Mouse (Mus musculus): ENCODE measurements around the gene Fam240a. TPM values are rescaled to one million over a fixed set of nuclear protein-coding genes. Genes with fewer than 3 reads are reported as not detected.
A peak's percentile ranks its signal among the peaks of the same experiment; 100 is the strongest.

Fam240a gene
- polyA plus RNA-seq, 1 experiment, result not detected

- H3K27ac ChIP-seq (ENCODE audit: insufficient read depth, low read depth, low read length), result no peak overlapping the region
- H3K4me3 ChIP-seq (ENCODE audit: insufficient read depth, low read length), result no peak overlapping the region
- peaks cover 16% of the 10 kb centered on the region for H3K4me1 ChIP-seq (ENCODE audit: control insufficient read depth, insufficient read depth, low read length)
- no peak for TF ChIP-seq POLR2A (IDR thresholded peaks at IDR 0.05; ENCODE audit: borderline replicate concordance, low read depth, low read length)
- TF ChIP-seq CTCF (IDR thresholded peaks at IDR 0.05; ENCODE audit: low read depth, low read length), result no peak
These were observed 42.7 kb downstream of the Fam240a start for GRCm38 (mm10) chr9:110873681-110874659.

- Histone ChIP-seq H3K4me3 (ENCODE audit: insufficient read depth, low read length) (no peak overlapping the region), H3K4me1 (ENCODE audit: control insufficient read depth, insufficient read depth, low read length) (no peaks in the 10 kb centered on the region), H3K27ac (ENCODE audit: insufficient read depth, low read depth, low read length) (no peak overlapping the region)
- peak; percentile 76 for TF ChIP-seq CTCF (IDR thresholded peaks at IDR 0.05; ENCODE audit: low read depth, low read length)
- TF ChIP-seq POLR2A (IDR thresholded peaks at IDR 0.05; ENCODE audit: borderline replicate concordance, low read depth, low read length), result no peak
These were observed 45.6 kb downstream of the Fam240a start for GRCm38 (mm10) chr9:110871030-110871429.

Other genes with a start within 250 kb of the Fam240a start
- gene Myl3, start 175.0 kb downstream of the Fam240a start, polyA plus RNA-seq (2012; ENCODE audit: insufficient read depth, insufficient read length, missing spikeins), result not detected in 2 replicates
- 0.34 TPM in 1 of 2 replicates, not detected in the other for gene Pth1r, start 169.7 kb downstream of the Fam240a start, polyA plus RNA-seq (2012; ENCODE audit: insufficient read depth, insufficient read length, missing spikeins)
- gene Prss42, start 118.7 kb downstream of the Fam240a start, polyA plus RNA-seq (2012; ENCODE audit: insufficient read depth, insufficient read length, missing spikeins), result not detected in 2 replicates
- gene Prss44, start 102.9 kb downstream of the Fam240a start, polyA plus RNA-seq (2012; ENCODE audit: insufficient read depth, insufficient read length, missing spikeins), result not detected in 2 replicates
- gene Prss43, start 90.2 kb downstream of the Fam240a start, polyA plus RNA-seq (2012; ENCODE audit: insufficient read depth, insufficient read length, missing spikeins), result not detected in 2 replicates
- not detected in 2 replicates for gene Prss45, start 82.3 kb downstream of the Fam240a start, polyA plus RNA-seq (2012; ENCODE audit: insufficient read depth, insufficient read length, missing spikeins)
- gene Prss46, start 72.4 kb downstream of the Fam240a start, polyA plus RNA-seq (2012; ENCODE audit: insufficient read depth, insufficient read length, missing spikeins), result not detected in 2 replicates
- not detected in 2 replicates for gene Prss50, start 58.9 kb downstream of the Fam240a start, polyA plus RNA-seq (2012; ENCODE audit: insufficient read depth, insufficient read length, missing spikeins)
- gene Als2cl, start 37.0 kb downstream of the Fam240a start, polyA plus RNA-seq (2012; ENCODE audit: insufficient read depth, insufficient read length, missing spikeins), result 12.6 and 16.4 TPM in 2 replicates
- gene Tmie, start 36.7 kb downstream of the Fam240a start, polyA plus RNA-seq (2012; ENCODE audit: insufficient read depth, insufficient read length, missing spikeins), result not detected in 2 replicates
- gene Tdgf1, start 29.3 kb upstream of the Fam240a start, polyA plus RNA-seq (2012; ENCODE audit: insufficient read depth, insufficient read length, missing spikeins), result not detected in 2 replicates
- 0.15 TPM in 1 of 2 replicates, not detected in the other for gene Lrrc2, start 34.7 kb upstream of the Fam240a start, polyA plus RNA-seq (2012; ENCODE audit: insufficient read depth, insufficient read length, missing spikeins)
- gene Rtp3, start 73.7 kb upstream of the Fam240a start, polyA plus RNA-seq (2012; ENCODE audit: insufficient read depth, insufficient read length, missing spikeins), result not detected in 2 replicates
- 2.7 and 3.6 TPM in 2 replicates for gene Ltf, start 102.4 kb upstream of the Fam240a start, polyA plus RNA-seq (2012; ENCODE audit: insufficient read depth, insufficient read length, missing spikeins)
- 5.8 and 7.2 TPM in 2 replicates for gene Ccrl2, start 140.7 kb upstream of the Fam240a start, polyA plus RNA-seq (2012; ENCODE audit: insufficient read depth, insufficient read length, missing spikeins)
- gene Lrrfip2, start 200.7 kb upstream of the Fam240a start, polyA plus RNA-seq (2012; ENCODE audit: insufficient read depth, insufficient read length, missing spikeins), result 67.7 and 71.5 TPM in 2 replicates